Mouse (Mus musculus): Measurements from ENCODE around the gene Rps27a. TPM values are rescaled to one million over a fixed set of nuclear protein-coding genes. Genes with fewer than 3 reads are reported as not detected.
A peak's percentile ranks its signal among the peaks of the same experiment; 100 is the strongest.

Rps27a gene
- polyA plus RNA-seq, 1 experiment: 1,861 TPM

GRCm38 (mm10) chr11:29514682-29515412 is 33.1 kb downstream of the Rps27a start, which contains the start of gene Prorsd1:
Prorsd1 (minus strand) TSS chr11:29515033.
- TF ChIP-seq CTCF (IDR thresholded peaks at IDR 0.05; ENCODE audit: borderline replicate concordance, insufficient read depth, low read length): no peak
- peak; percentile 94 for TF ChIP-seq POLR2A (IDR thresholded peaks at IDR 0.05; ENCODE audit: low read depth, low read length)
- Histone ChIP-seq H3K27ac (ENCODE audit: insufficient read depth, low read length) (peak within 1 kb of the TSS; percentile 71), H3K4me1 (ENCODE audit: control insufficient read depth, insufficient read depth, low read length) (no peaks in the 10 kb centered on the region), H3K4me3 (ENCODE audit: insufficient read depth, low read length) (peak within 1 kb of the TSS; percentile 79)

DNA sequence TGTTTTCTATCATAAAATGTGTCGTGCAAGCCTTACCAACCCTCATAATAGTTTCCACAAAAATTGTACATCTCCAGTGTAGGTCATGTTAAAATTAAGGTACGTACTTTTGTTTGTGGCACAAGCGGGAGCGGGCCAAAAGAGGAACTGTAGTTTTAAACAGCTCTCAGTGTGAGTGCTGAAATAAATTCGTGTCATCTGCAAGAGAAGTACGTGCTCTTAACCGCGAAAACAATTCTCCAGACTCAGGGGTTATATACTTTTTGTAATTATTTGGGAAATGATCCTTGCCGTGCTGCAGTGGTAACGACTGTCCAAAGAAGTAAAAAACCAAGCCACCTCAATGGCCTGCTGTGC is 33.6 kb downstream of the Rps27a start:
- Histone ChIP-seq H3K4me3 (ENCODE audit: insufficient read depth, low read length) (peak overlapping the region; percentile 79), H3K27ac (ENCODE audit: insufficient read depth, low read length) (peak overlapping the region; percentile 71), H3K4me1 (ENCODE audit: control insufficient read depth, insufficient read depth, low read length) (no peaks in the 10 kb centered on the region)
- no peak for TF ChIP-seq POLR2A (IDR thresholded peaks at IDR 0.05; ENCODE audit: low read depth, low read length)
- no peak for TF ChIP-seq CTCF (IDR thresholded peaks at IDR 0.05; ENCODE audit: borderline replicate concordance, insufficient read depth, low read length)

DNA sequence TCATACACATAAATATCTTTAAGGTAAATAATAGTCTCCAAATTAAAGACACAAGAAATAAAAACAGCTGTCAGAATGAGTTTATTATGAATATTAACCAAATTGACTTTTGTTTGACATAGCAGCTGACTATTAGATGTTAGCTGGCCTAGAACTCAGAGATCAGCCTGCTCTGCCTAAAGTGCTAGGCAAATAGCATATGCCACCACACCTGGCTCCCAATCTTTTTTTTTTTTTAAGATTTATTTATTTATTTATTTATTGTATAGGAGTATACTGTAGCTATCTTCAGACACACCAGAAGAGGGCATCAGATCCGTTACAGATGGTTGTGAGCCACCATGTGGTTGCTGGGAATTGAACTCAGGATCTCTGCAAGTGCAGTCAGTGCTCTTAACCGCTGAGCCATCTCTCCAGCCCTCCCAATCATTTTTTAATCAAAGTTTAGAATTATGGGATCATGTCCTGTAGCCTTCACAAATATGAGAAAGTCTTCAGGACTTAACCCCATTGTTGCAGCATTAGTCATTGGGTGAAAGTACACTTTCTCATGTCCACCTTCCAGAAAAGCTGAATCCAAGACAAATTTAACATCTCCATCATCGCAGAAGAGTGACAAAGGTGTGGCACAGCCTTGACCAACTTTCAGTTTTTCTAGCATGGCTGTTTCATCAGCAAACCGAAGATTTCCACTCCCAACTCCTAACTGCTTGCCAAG is 34.9 kb downstream of the Rps27a start:
- no peak overlapping the region for H3K4me3 ChIP-seq (ENCODE audit: insufficient read depth, low read length)
- no peak for TF ChIP-seq POLR2A (IDR thresholded peaks at IDR 0.05; ENCODE audit: low read depth, low read length)
- TF ChIP-seq CTCF (IDR thresholded peaks at IDR 0.05; ENCODE audit: borderline replicate concordance, insufficient read depth, low read length): no peak
- H3K4me1 ChIP-seq (ENCODE audit: control insufficient read depth, insufficient read depth, low read length): no peaks in the 10 kb centered on the region
- no peak overlapping the region for H3K27ac ChIP-seq (ENCODE audit: insufficient read depth, low read length)

- H3K27ac ChIP-seq (ENCODE audit: insufficient read depth, low read length): no peak overlapping the region
- H3K4me3 ChIP-seq (ENCODE audit: insufficient read depth, low read length): no peak overlapping the region
- no peak for TF ChIP-seq CTCF (IDR thresholded peaks at IDR 0.05; ENCODE audit: borderline replicate concordance, insufficient read depth, low read length)
- TF ChIP-seq POLR2A (IDR thresholded peaks at IDR 0.05; ENCODE audit: low read depth, low read length): no peak
- no peaks in the 10 kb centered on the region for H3K4me1 ChIP-seq (ENCODE audit: control insufficient read depth, insufficient read depth, low read length)
These were observed 38.5 kb downstream of the Rps27a start for GRCm38 (mm10) chr11:29509421-29509820.

GRCm38 (mm10) chr11:29504899-29505625 is 42.8 kb downstream of the Rps27a start:
- no peak for TF ChIP-seq POLR2A (IDR thresholded peaks at IDR 0.05; ENCODE audit: low read depth, low read length)
- no peak for TF ChIP-seq CTCF (IDR thresholded peaks at IDR 0.05; ENCODE audit: borderline replicate concordance, insufficient read depth, low read length)
- H3K4me3 ChIP-seq (ENCODE audit: insufficient read depth, low read length): no peak overlapping the region
- H3K4me1 ChIP-seq (ENCODE audit: control insufficient read depth, insufficient read depth, low read length): no peaks in the 10 kb centered on the region; the same call in 1 of the 2 replicates
- H3K27ac ChIP-seq (ENCODE audit: insufficient read depth, low read length): no peak overlapping the region

DNA sequence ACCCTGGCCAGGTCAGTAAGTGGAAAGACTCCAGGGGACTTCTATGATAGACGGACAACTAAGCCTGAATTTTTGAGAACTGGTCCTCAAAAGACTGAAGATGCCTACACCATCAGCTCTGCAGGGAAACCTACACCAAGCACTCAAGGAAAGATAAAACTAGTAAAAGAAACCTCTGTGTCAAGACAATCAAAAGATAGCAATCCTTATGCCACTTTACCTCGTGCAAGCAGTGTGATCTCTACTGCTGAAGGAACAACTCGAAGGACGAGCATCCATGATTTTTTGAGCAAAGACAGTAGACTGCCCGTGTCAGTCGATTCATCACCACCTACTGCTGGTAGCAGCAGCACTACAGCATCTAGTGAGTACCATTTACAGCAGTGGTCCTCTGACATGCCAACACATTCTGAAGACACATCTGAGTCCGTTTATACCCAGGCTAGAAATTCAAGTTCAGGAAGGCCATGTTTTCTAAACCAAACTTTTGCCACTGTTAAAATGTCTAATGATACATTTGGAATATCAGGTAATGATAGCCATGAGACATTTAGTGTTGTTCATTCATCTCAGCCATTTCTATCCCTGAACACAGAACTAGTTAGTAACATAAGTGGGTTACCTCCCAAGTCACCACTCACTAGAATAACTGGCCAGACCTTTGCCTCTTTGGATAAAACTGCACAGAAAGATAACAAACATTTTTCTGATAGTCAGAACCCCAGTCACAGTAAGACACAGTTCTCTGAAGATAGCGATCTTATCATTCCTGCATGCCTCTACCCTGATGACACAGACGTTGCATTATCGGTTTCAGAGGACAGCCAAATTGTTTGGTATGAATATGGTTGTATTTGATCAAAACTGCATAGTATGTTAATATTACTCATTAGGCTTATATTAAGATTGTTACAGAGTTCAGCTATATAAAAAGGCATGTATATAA is 43.7 kb downstream of the Rps27a start:
- Histone ChIP-seq H3K4me1 (ENCODE audit: control insufficient read depth, insufficient read depth, low read length) (no peaks in the 10 kb centered on the region; the same call in 1 of the 2 replicates), H3K4me3 (ENCODE audit: insufficient read depth, low read length) (no peak overlapping the region), H3K27ac (ENCODE audit: insufficient read depth, low read length) (no peak overlapping the region)
- TF ChIP-seq POLR2A (IDR thresholded peaks at IDR 0.05; ENCODE audit: low read depth, low read length): no peak
- TF ChIP-seq CTCF (IDR thresholded peaks at IDR 0.05; ENCODE audit: borderline replicate concordance, insufficient read depth, low read length): no peak

DNA sequence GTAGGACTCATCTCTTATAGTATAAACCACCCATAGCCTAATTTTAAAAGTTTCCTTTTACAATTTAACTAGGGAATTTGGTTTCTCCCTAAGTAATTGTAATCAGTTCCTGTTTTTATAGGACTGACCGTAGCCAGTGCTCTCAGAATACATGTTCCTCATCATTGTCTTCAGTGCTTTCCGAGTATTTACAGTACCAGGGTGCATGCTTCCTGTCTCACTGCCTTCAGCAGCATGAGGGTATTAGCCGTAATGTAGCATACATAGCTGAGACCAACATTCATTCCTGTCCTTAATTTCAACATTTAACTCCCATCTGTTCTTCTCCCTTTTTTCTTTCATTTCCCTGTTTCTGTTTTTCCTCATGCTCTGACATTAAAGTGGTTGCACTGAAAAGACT is 50.9 kb downstream of the Rps27a start:
- Histone ChIP-seq H3K4me3 (ENCODE audit: insufficient read depth, low read length) (no peak overlapping the region), H3K27ac (ENCODE audit: insufficient read depth, low read length) (no peak overlapping the region), H3K4me1 (ENCODE audit: control insufficient read depth, insufficient read depth, low read length) (no peaks in the 10 kb centered on the region; the same call in 1 of the 2 replicates)
- no peak for TF ChIP-seq POLR2A (IDR thresholded peaks at IDR 0.05; ENCODE audit: low read depth, low read length)
- no peak for TF ChIP-seq CTCF (IDR thresholded peaks at IDR 0.05; ENCODE audit: borderline replicate concordance, insufficient read depth, low read length)

Other genes with a start within 250 kb of the Rps27a start
- 40.3 and 41.7 TPM in 2 replicates for gene Ccdc88a, start 174.5 kb downstream of the Rps27a start, polyA plus RNA-seq (2011; ENCODE audit: insufficient read length, low read depth, missing spikeins)
- 22.5 and 24.0 TPM in 2 replicates for gene Prorsd1, start 33.1 kb downstream of the Rps27a start, polyA plus RNA-seq (2011; ENCODE audit: insufficient read length, low read depth, missing spikeins)
- gene Mtif2, start 21.7 kb downstream of the Rps27a start, polyA plus RNA-seq (2011; ENCODE audit: insufficient read length, low read depth, missing spikeins): 23.8 TPM in 2 replicates
- gene Clhc1, start 159 bp downstream of the Rps27a start, polyA plus RNA-seq (2011; ENCODE audit: insufficient read length, low read depth, missing spikeins): 0.49 TPM in 1 of 2 replicates, not detected in the other
- 773 and 1,145 TPM in 2 replicates for gene Rtn4, start 144.8 kb upstream of the Rps27a start, polyA plus RNA-seq (2011; ENCODE audit: insufficient read length, low read depth, missing spikeins)